In the genomic region with DNA sequence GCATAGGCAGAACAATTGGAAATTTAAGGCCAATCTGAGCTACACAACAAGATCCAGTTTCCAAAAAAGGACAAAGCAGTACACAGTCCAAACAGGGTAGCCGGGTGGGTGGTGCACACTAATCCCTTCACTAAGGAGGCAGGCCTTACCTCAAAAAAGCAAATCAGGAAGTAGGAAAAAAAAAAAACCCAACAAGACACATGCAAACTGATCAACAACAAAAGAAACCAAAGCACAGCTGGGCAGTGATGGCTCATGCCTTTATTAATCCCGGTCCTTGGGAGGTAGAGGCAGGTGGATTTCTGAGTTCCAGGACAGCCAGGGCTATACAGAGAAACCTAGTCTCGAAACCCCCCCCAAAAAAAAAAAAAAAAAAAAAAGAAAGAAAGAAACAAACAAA, we compare ENCODE assay signal across 32 mouse cellular contexts. TPM values are rescaled to one million over a fixed set of nuclear protein-coding genes. Genes with fewer than 3 reads are reported as not detected.
DNase-seq lines count a peak whose midpoint lies in the region; TF ChIP-seq lines count a peak whose summit lies in the region.
"Had no signal": no experiment of that assay in that cellular context is flagged by ENCODE, and none has a peak within 500 bp of the region (broad histone marks: within the 10 kb centered on the region; RNA-seq: fewer than 3 reads in every experiment).

No protein-coding gene starts in this region.

- no peak for TF ChIP-seq CTCF in CH12.LX (conservative IDR thresholded peaks at IDR 0.05 in 1 of 2, IDR thresholded peaks at IDR 0.05 in 1 of 2; ENCODE audit: low read depth in 2 of 2, low read length in 2 of 2)

- H3K79me2 ChIP-seq in CH12.LX (replicated peaks; ENCODE audit: control insufficient read depth, extremely low read depth, insufficient read depth, poor library complexity, severe bottlenecking): no peaks in the 10 kb centered on the region; the same call in 1 of the 2 replicates

- peaks cover 3 to 23% of the 10 kb centered on the region in 2 experiments; a peak in 3 of 4 replicates for H3K4me1 ChIP-seq in CH12.LX (ENCODE audit: control insufficient read depth in 1 of 2, insufficient read depth in 2 of 2)
- peaks cover 13% of the 10 kb centered on the region for H3K4me1 ChIP-seq in embryonic facial prominence, embryonic 10.5 days

- no peaks in the 10 kb centered on the region for H3K36me3 ChIP-seq in CH12.LX (replicated peaks in 1 of 2; ENCODE audit: control insufficient read depth in 1 of 2, insufficient read depth in 1 of 2, low read length in 1 of 2)
- no peaks in the 10 kb centered on the region for H3K36me3 ChIP-seq in embryonic facial prominence, embryonic 10.5 days (replicated peaks)
- H3K36me3 ChIP-seq: forebrain, embryonic 10.5 days; heart, embryonic 12.5 days; heart, embryonic 15.5 days; hindbrain, embryonic 10.5 days; hindbrain, embryonic 13.5 days had no signal

- TF ChIP-seq RAD21 in CH12.LX (IDR thresholded peaks at IDR 0.05; ENCODE audit: low read depth, low read length): no peak

- no peaks in the 10 kb centered on the region for H3K9me3 ChIP-seq in CH12.LX (replicated peaks; ENCODE audit: low read length)
- no peaks in the 10 kb centered on the region for H3K9me3 ChIP-seq in embryonic facial prominence, embryonic 10.5 days
- H3K9me3 ChIP-seq: forebrain, embryonic 10.5 days; heart, embryonic 12.5 days; heart, embryonic 15.5 days; hindbrain, embryonic 10.5 days; hindbrain, embryonic 13.5 days had no signal

- in situ Hi-C loops in CH12.LX (cut with MboI; ENCODE audit: low pct_ligation_motif_present, low pct_unique_long_range_greater_than_20kb, low sequenced_read_pairs): no loop called here

- peak; percentile 56 for DNase-seq in A20 (ENCODE audit: low read depth, low spot score)
- no peak for DNase-seq in CH12.LX (ENCODE audit: extremely low read depth)
- DNase-seq in R1 (ENCODE audit: low read depth, low spot score): peak; percentile 44
- no peak for DNase-seq in embryonic facial prominence, embryonic 10.5 days (ENCODE audit: low spot score)
- DNase-seq in urinary bladder, postnatal 4 days (ENCODE audit: low spot score in 2 of 2): no peak
- no peak for DNase-seq in spleen, postnatal 14 days (ENCODE audit: low spot score in 2 of 2)
- DNase-seq: adrenal gland, postnatal 10 days; adrenal gland, postnatal 36 days; cerebellum, adult 11 months; cerebellum, adult 2 months; cerebellum, adult 9-11 months; cerebellum, postnatal 25 days; embryo, embryonic 11 days; gastrocnemius, postnatal 25 days; heart, adult 18-20 months; heart, postnatal 10 days; heart, postnatal 36 days; kidney, adult 2 months had no signal

- H3K4me3 ChIP-seq in CH12.LX (replicated peaks in 1 of 3; ENCODE audit: low read depth in 2 of 3, low read length in 2 of 3, poor library complexity in 1 of 3): no peak overlapping the region
- no peak overlapping the region for H3K4me3 ChIP-seq in embryonic facial prominence, embryonic 10.5 days
- H3K4me3 ChIP-seq: forebrain, embryonic 10.5 days; heart, embryonic 12.5 days; heart, embryonic 15.5 days; hindbrain, embryonic 10.5 days; hindbrain, embryonic 13.5 days had no signal

- H3K9ac ChIP-seq in CH12.LX (ENCODE audit: insufficient read depth, low read depth): no peak overlapping the region
- H3K9ac ChIP-seq: heart, embryonic 12.5 days; heart, embryonic 15.5 days; hindbrain, embryonic 13.5 days had no signal

- dilution Hi-C loops in CH12.LX (cut with MboI; ENCODE audit: extremely low pct_ligation_motif_present, extremely low pct_unique_long_range_greater_than_20kb, low sequenced_read_pairs): no loop called here

- no peak for TF ChIP-seq EP300 in CH12.LX (IDR thresholded peaks at IDR 0.05; ENCODE audit: low read length)

- WGBS in embryonic facial prominence, embryonic 10.5 days: 69% methylated on average over 3 of the region's 3 CpGs

- peaks cover 2% of the 10 kb centered on the region for H3K27me3 ChIP-seq in CH12.LX (replicated peaks)
- H3K27me3 ChIP-seq in embryonic facial prominence, embryonic 10.5 days (replicated peaks; ENCODE audit: low read depth, poor library complexity, severe bottlenecking): no peaks in the 10 kb centered on the region
- H3K27me3 ChIP-seq: heart, embryonic 12.5 days; heart, embryonic 15.5 days; hindbrain, embryonic 13.5 days had no signal

- no peak overlapping the region for H3K27ac ChIP-seq in CH12.LX (ENCODE audit: insufficient read depth, low read depth)
- H3K27ac ChIP-seq in embryonic facial prominence, embryonic 10.5 days (replicated peaks): no peak overlapping the region
- H3K27ac ChIP-seq: forebrain, embryonic 10.5 days; heart, embryonic 15.5 days; hindbrain, embryonic 10.5 days; hindbrain, embryonic 13.5 days had no signal

- peak overlapping the region; percentile 29; the same call in 1 of the 2 replicates for H3K4me2 ChIP-seq in CH12.LX (ENCODE audit: insufficient read depth, low read depth, poor library complexity, severe bottlenecking)
- H3K4me2 ChIP-seq: heart, embryonic 12.5 days; heart, embryonic 15.5 days; hindbrain, embryonic 13.5 days had no signal

- TF ChIP-seq POLR2A in CH12.LX (IDR thresholded peaks at IDR 0.05; ENCODE audit: low read depth, low read length): no peak

TF ChIP-seq in CH12.LX, 34 proteins besides CTCF, POLR2A, EP300 and RAD21:
- no peak for TF ChIP-seq BHLHE40 (IDR thresholded peaks at IDR 0.05; ENCODE audit: low read depth, low read length)
- TF ChIP-seq RCOR1 (conservative IDR thresholded peaks at IDR 0.05; ENCODE audit: low read depth, low read length): no peak
- peak; percentile 75 for TF ChIP-seq ZNF384 (IDR thresholded peaks at IDR 0.05; ENCODE audit: low read depth, low read length)

RNA-seq across cellular contexts. Expression of a gene that starts 2.5 kb away (rescaled TPM):
- total RNA-seq in CH12.LX (2012; rRNA removed) (3.6 and 5.2 TPM in 2 replicates), CH12.LX (2014; rRNA removed) (5.7 and 6.2 TPM in 2 replicates)
- 15.4 and 18.3 TPM in 2 replicates for polyA plus RNA-seq in CH12.LX (2012; ENCODE audit: insufficient read length, low read depth)
- polyA plus RNA-seq in embryonic facial prominence, embryonic 10.5 days (2016; fragmentation: Nextera tagmentation; extraction: Ambion mirVana): 14.1 and 17.1 TPM in 2 replicates

RNA-seq across cellular contexts. Expression of a gene that starts 2.5 kb away (rescaled TPM):
- total RNA-seq in CH12.LX (2012; rRNA removed) (4.0 and 7.3 TPM in 2 replicates), CH12.LX (2014; rRNA removed) (9.2 and 12.6 TPM in 2 replicates)
- 4.0 and 5.2 TPM in 2 replicates for polyA plus RNA-seq in CH12.LX (2012; ENCODE audit: insufficient read length, low read depth)
- polyA plus RNA-seq in embryonic facial prominence, embryonic 10.5 days (2016; fragmentation: Nextera tagmentation; extraction: Ambion mirVana): 15.1 and 16.1 TPM in 2 replicates

RNA-seq across cellular contexts. Expression of a gene that starts 29.1 kb away (rescaled TPM):
- total RNA-seq in CH12.LX (2012; rRNA removed) (not detected in 2 replicates), CH12.LX (2014; rRNA removed) (not detected in 2 replicates)
- not detected in 2 replicates for polyA plus RNA-seq in CH12.LX (2012; ENCODE audit: insufficient read length, low read depth)
- polyA plus RNA-seq in embryonic facial prominence, embryonic 10.5 days (2016; fragmentation: Nextera tagmentation; extraction: Ambion mirVana): not detected in 2 replicates
- total RNA-seq: adrenal gland, adult 18-20 months; adrenal gland, postnatal 36 days; gastrocnemius, adult 8-10 months; gastrocnemius, postnatal 25 days; heart, adult 18-20 months; heart, postnatal 10 days; heart, postnatal 36 days had no signal
- polyA plus RNA-seq: C2C12; embryonic facial prominence, embryonic 14.5 days; forebrain, embryonic 10.5 days; forebrain, embryonic 14.5 days; gonadal fat pad, adult 2 months; heart, embryonic 12.5 days; heart, embryonic 15.5 days; hindbrain, embryonic 10.5 days; hindbrain, embryonic 13.5 days; hindbrain, embryonic 16.5 days; intestine, embryonic 14.5 days; intestine, postnatal 0 days; kidney, adult 2 months had no signal

RNA-seq across cellular contexts. Expression of a gene that starts 29.1 kb away (rescaled TPM):
- total RNA-seq in CH12.LX (2012; rRNA removed) (2.1 and 3.4 TPM in 2 replicates), CH12.LX (2014; rRNA removed) (6.2 and 6.8 TPM in 2 replicates)
- polyA plus RNA-seq in CH12.LX (2012; ENCODE audit: insufficient read length, low read depth): 5.7 and 6.1 TPM in 2 replicates
- polyA plus RNA-seq in embryonic facial prominence, embryonic 10.5 days (2016; fragmentation: Nextera tagmentation; extraction: Ambion mirVana): 1.7 and 2.0 TPM in 2 replicates

RNA-seq across cellular contexts. Expression of a gene that starts 52.5 kb away (rescaled TPM):
- total RNA-seq in CH12.LX (2012; rRNA removed): 5.7 and 6.7 TPM in 2 replicates
- total RNA-seq in CH12.LX (2014; rRNA removed): 2.8 and 3.8 TPM in 2 replicates
- polyA plus RNA-seq in CH12.LX (2012; ENCODE audit: insufficient read length, low read depth): 13.6 and 15.9 TPM in 2 replicates
- 15.0 and 17.4 TPM in 2 replicates for polyA plus RNA-seq in embryonic facial prominence, embryonic 10.5 days (2016; fragmentation: Nextera tagmentation; extraction: Ambion mirVana)

Comparison
In these comparisons a context has a peak if more than half of its experiments do, and no peak if none do; other contexts are left out.
1. DNase-seq: peak in A20 (single experiment) and R1 (single experiment); none in CH12.LX (single experiment), embryonic facial prominence, embryonic 10.5 days (single experiment), urinary bladder, postnatal 4 days (0 of 2) and spleen, postnatal 14 days (0 of 2).